Mouse (Mus musculus) retina, adult 2 months (tissue): ENCODE measurements around the gene Rybp.

Source experiments
- DNase-seq: peaks from one replicate; pipeline ENCODE4 v3.0.0-alpha.2; 2012; ENCODE audit warnings: low read depth, low spot score

Gene Rybp

DNA sequence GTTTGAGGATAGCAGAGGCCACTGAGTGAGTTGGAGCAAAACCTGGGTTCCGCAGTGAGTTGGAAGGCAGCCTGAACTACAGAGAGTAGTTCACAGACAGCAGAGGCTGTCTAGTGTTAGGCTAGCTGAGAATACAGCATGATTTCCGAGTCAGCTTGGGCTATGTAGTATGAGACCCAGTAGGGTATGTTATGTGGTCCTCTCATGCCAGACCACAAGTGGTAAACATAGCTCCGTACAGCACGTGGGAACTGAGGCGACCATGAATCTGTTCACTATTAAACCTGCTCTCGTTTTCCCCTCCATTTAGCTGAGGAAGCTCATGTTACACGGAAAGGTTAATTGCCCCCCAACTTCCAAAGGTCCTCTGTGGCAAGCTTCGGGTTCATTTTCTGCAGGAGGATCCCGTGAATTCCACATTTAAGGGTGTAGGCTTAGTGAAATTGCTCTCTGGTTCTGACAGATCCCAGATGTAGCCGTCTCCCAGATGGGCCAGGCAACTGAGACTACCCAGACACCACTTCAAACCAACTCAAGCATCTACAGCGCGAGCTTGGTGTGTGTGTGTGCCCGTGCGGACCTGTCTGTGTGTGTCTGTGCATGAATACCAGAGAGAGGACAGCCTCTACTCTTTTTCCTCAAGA lies 66.2 kb downstream of the Rybp start:
- DNase-seq = no peak

DNA sequence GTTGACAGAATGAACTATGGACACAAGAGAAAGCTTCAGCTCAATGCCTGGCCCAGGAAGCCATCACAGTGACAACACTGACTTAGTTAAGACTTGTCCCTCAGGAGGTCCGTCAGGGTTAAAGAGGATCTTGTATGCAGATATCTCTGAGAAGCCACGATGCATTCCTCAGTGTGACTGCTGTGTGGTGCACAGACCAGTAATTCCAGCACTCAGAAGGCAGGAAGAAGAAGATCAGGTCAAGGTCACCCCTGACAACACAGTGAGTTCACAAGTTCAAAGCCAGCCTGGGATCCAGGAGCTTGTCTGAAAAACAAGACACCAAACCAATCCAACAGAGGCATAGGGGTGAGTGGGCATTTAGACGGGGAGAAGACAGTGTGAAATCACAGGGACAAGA lies 67.3 kb downstream of the Rybp start:
- DNase-seq = no peak

DNA sequence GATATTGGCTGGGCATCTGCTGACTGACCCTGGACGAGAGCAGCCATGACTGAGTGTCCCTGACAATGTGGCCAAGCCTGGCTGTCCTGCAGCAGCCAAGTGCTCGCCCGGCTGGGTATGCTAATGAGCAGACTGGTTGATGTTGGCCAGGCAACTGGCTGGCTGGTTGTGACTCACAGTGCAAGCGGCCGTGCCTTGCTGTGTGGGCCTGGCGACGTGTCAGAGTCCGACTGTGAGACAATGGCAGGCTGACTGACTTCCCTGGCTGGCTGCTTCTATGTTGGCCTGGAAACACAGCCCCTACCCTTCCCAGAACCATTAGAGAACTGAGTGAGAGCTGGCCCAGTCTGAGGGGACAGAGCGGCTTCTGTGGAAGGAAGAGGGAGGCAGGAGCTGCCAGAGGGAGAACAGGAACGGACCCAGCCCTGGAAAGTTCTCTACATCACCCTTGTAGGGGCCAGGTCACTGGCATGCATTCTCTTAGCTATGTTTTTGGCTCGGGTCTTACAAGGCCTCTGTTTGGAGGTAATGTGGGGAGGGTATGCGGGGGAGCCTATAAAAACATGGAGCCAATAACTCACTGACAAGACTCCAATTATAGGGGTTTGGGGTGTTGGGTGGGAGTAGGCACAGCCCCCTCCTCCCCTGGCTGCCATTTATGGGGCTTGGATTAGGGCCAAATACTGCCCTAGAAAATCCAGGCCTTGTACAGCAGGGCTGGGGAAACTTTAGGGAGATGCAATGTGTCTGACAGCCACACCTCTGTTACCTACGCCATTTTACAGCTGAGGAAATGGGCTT lies 68.5 kb downstream of the Rybp start:
- no peak for DNase-seq

DNA sequence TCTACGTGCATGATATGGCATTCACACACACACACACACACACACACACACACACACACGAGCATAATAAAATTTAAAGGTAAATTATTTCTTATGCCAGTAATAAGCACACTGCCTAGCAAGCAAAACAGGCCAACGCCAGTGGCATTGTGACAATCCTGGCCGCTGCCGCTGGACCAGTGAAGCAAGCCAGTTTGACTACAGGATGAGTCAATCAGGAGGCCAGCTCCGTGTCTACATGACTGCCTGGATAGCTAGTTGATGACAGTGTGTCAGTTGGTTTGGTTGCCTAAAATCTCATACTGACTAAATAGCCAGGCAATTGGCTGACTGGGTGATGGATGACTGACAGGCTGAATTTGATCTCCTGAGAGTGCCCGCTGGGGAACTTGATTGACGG lies 69.8 kb downstream of the Rybp start:
- no peak for DNase-seq

DNA sequence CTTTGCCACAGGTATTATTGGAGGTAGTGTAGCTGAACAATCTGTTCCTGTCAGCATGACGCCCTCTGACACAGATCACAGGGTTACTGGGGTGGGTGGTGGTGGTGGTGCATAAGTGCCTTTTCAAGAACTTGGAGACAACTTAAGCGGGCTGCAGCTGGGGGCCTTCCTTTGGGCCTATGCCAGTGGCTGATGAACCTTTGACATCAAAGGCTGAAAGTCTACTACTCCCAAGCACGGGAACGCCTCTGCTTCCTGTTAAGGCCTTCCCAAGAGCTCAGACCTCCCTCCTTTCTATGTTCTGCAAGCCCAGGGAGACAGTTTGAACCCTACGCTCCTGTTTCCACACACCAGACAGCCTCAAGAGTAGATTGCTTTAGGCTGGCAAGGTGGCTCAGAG lies 70.3 kb downstream of the Rybp start:
- DNase-seq = no peak

DNA sequence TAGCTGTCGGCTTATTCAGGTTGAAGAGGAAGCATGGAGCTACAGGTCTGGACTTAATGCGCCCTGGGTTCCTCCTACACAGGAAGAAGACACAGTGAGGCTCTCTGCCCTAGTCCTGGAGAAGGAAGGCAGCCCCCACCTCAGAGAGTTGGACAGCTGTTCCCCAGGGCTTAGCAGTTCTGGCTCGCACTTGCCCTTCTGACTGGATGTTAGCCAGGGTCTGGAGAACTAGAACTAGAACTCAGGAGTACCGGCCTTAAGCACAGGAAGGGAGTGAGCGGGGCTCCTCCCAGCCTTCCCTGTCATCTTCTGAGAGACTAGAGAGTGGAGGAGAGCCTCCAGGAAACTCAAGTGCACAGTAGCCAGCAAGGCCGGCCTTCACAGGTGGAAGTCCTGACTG lies 71.5 kb downstream of the Rybp start:
- no peak for DNase-seq

DNA sequence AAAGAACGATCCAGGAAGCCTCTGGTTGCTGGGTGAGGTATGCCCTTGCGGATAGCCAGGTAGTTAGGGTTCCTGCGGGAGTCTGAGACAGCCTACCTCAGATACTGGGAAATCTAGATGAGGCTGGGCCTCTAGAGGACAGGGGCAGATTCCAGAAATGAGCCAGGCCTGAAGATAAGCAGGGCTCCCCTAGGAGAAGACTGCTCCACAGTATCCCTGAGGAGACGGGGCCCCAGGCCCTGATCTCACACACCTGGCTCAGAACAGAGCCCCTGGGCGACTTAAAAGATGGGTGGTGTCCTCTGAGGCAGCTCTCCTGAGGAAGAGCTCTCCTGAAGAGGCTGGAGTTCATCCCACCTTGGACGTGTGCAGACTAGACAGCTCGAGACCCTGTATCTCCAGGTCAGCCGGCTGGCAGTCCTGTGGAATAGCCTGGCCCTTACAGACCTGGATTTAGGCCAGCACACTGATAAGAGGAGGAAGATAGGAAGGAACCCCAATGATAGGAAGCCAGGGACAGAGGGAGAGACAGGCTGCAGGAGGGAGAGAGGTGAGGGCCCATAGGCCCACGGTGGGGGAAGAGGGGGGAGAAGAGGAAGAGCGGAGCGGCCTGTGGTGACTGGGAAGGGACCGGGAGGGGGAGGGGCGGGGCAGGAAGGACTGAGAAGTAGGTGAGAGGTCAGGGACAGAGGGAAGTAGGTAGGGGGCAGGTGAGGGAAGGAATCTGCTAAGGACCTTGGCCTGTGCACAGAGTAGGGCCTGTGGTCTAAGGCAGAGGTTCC lies 73.0 kb downstream of the Rybp start:
- DNase-seq = no peak

DNA sequence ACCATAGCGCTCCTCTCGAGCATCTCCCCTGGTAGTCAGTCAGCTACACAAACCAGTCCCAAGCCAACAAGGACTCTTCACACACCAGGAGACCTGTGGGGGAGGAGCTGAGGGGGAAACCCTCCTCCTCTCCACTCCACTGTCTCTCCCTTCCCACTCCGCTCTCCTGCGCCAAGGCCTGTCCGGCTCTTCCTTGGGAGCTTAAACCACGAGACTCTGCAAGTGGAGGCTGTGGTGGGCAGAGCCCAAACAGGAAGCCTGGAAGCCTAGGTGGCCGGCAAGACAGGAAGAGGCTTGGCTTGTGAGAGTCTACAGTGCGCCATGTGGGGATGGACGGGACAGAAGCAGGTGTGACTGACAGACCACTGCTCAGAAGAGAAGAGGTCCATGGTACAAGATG lies 73.7 kb downstream of the Rybp start:
- no peak for DNase-seq

DNA sequence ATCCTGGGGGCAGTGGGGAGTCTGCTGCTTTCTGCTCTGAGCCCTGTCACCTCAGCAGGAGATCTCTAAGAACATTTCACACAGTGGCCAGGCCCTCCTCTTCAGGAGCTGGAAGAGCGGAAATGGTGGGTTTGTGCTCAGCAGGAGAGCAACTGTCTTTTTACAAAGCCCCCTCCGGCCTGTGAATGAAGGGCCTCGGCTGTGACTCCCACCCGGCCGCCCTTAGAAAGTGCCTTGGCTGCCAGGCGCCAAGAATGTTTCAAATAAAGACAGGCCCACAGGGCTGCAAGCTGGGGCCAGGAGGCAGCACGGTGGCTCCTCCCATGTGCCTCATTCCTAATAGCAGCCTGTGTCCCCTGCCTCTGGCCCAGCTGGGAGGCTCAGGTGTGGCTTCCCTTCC lies 74.5 kb downstream of the Rybp start:
- no peak for DNase-seq

DNA sequence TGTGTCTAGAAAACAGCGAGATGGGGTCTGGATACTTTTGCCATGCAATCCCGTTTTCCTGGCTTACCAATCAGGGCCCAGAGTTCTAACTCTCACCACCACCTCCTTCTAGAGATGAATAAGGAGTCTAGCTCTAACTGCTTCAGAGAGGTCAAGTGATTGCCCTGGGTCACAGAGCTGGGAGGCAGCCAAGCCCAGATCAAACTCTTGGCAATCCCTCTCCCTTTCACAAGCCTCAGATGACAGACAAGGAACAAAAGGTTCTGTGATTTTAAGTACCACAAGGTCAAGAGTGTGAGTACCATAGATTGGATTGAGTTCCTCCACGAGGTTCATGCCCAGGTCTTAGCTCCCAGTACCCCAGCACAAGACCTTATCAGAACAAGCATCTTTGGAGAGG lies 75.6 kb downstream of the Rybp start:
- DNase-seq = no peak

DNA sequence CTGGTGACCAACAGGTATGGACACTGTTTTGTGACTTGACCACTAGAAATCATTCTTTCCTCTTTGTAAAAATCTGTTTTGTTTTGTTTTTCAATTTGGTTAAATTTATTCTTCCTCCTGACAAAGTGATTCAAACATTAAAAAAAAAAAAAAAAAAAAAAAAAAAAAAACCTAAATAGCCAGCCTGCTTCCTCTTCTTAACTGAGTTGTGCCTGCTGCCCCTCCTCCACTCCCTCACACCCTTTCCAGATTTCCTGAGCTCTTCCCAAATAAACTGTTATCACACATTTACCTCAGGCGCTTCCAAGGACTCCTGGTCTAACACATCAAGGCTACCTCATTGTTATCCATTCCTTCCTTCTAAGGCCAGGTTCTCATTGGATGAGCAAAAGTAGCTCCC lies 76.8 kb downstream of the Rybp start:
- no peak for DNase-seq

DNA sequence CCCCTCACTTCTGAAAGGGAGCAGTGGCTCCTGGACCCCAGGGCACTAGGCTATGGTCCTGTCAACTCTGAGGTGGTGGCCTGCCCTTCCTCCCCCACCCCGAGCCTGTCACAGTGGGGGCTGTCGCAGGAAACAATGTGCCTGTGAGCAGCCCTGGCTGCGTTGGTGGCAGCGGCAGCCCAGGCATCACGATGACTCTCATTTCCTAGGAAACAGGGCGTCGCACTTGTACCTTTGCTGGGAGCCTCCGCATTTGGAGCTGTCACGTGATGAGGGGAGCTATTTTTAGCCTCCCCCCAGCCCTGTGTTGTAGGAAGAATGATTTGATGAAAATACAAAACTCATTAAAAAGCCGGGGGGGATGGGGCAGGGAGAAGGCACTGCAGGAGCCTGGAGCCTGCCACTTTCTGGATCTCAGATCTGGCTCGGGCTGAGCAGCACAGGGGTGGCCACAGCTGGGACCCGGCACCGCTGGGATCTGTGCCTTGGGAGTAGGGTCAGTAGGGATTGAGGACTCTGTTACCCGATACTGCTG lies 80.5 kb downstream of the Rybp start:
- DNase-seq = no peak

DNA sequence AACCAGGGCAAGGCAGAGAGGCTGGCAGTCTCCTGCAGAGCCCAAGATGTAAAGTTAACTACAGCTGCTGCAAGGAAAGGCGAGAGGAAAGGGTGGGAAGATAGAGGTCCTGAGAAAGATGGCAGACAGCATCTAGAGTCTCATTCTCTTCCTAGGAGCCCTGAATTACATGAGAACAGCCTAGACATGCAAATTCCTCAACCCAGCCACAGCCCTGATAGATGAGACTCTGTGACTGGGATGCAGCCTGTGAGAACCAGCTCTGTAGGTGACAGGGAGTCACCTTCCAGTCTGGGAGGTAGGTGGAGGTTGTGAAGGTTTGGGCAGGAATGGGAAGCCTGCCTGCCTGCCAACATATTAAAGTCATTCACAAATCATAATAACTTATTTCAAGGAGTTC lies 81.0 kb downstream of the Rybp start:
- DNase-seq = no peak

DNA sequence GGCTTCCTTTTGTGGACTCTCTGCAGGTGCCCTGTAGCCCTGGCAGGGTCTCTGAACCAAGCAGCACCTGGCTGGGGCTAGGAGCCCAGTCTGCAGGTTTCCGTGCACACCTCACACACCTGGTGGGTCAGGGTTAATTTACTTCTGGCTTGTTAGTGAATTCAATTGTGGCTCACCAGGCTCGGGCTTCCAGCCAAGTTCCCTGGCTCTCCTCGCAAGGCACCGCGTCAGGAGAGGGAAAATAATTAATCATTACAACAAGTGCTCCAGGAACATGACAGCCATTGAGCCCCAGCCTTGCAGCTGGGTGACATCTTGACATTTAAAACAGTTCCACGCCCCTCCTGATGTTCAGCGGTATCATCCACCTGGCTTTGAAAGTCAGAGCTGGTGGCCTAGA lies 82.8 kb downstream of the Rybp start:
- no peak for DNase-seq

DNA sequence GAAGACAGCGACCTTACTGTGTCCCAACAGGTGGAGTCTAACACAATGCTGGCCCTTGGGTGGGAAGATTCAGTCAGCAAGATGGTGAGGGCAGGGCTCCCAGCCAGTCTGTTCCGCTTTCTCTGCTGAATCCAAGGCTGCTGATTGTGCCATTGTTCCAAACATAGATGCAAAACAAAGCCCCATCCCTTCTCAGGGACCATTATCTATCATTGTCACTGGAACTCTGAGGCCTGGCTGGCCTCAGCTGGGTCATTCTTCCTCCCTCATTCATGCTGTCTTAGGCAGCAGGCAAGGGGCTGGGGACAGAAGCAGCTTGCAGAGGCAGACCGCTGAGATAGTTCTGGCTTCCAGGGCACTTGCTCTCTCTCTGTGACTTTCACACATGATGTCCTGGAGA lies 83.8 kb downstream of the Rybp start:
- DNase-seq = no peak

DNA sequence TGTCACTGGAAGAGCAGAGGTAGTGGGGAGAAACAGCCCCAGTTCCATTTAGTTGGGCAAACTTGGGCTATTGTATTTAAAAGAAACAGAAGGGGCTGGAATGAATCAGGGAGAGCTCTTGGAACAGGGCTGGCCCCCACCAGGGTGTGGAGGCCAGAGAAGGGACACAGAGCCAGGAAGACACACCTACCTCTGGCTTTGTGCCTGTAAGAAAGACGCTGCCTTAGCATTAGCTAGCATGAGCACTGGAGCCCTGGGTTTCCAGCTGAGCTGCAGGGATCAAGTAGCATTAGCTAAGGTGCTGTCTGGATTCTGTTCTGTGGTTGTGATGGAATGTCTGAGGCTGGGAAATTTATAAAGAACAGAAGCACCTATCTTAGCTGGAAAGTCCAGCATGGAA lies 85.2 kb downstream of the Rybp start:
- no peak for DNase-seq

DNA sequence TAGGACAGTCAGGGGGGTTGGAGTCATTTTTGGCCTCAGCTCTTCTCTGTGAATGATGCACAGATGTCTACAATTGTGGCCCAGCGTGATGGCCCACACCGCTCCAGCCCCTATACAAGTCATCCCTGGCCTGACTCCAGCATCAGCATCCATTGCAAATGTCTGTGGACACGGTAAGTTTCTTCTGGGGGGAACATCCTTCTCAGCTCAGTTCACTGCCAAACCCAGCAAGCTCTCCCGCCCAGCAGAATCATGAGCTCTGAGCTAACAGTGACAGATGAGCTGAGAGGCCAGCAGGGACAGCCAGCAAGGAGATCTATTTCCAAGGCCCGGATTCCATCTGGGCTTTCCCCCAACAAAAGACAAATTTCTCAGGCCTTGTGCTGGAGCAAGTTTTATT lies 90.2 kb downstream of the Rybp start:
- no peak for DNase-seq

DNA sequence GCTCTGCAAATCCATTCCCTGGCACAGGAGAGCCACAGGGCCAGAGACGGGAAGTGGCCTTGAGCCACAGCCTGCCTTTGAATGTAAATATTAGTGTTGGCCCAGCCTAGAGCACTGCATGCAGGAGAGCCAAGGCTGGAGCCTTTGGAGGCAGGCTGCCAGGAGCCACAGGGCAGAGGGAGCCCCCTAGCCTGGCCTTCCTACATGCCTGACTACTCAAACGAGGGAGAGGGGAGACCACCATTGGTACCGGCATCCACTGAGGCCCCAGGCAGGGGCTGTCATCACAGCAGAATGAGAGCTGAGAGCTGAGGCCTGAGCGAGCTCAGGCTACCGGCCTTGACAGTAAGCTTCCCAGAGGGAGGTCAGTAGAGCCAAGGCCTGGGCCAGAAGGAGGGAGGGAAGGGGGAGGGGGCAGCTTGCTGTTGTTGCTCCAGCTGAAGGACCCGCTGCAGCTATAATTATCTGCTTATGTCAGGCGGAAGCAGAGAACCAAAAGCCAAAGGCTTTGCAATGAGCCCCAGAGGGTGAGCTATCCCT lies 91.3 kb downstream of the Rybp start:
- no peak for DNase-seq

DNA sequence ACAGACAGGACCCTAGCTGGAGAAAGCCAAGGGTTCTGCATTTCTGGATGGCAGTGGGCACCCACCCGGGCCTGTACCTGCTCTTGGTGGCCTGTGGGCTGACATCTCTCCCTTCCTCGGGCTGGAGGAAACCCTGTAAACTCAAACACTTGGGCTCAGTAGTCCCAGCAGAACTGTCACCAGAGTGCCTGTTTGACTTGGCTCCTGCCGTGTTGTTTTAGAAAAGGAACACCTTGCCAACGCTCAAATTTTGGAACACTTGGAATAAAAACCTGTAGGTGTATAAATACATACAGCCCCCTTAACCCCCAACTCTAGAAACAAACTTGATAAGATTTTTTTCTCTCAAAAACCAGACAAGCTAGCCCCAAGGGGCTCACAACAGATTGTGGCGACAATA lies 92.2 kb downstream of the Rybp start:
- DNase-seq = no peak

DNA sequence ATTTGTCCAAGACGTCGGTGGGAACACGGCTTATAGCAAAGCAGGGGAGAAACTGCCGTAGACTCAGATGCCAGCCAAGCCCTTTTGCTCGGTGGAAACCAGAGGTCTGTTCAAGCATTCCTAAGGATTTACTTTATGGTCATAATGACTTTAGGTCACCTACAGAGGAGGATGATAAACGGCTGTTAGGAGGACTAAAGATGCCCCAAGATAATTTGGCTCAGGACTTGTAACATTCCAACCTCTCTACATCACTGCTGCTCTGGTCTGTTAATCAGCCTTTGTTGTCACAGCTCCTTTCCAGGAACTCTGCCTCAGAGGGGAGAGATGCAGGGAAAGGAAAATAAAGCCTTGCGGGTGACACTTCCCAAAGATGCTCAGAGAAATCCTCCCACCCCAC lies 93.5 kb downstream of the Rybp start:
- no peak for DNase-seq

DNA sequence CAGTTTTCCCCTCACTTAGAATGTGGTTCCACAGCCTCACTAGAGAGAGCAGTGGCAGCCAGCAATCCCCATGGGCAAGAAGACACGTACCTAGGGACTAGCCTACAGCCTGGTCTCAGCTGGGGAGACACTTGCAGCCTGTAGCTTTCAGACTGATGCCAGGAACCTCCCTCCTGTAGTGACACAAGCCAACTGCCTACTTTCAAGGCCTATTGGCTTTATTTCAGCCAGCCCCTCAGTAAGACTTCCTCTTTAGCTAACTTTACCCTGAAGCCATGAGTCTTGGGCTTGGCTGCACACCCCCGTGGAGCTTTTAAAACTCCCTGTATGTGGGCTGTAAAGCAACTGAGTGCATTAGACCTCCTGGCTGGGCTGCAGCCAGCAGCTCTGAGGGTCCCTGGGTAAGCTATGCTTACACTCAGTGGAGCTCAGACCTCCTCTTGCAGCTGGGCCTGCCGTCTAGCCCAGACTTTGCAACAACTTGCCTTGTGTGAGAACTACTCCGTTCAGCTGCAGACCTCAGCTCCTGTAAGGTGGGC lies 94.5 kb downstream of the Rybp start:
- no peak for DNase-seq
